Mouse (Mus musculus) limb, embryonic 13.5 days (tissue): ENCODE results near the gene Isg20l2. TPM values are rescaled to one million over a fixed set of nuclear protein-coding genes. Genes with fewer than 3 reads are reported as not detected.
A peak's percentile ranks its signal among the peaks of the same experiment; 100 is the strongest.

ENCODE experiments used
- ATAC-seq: fragments of 200-750 bp; cut with Nextera tagmentation; 2 replicates; pipeline ENCODE4 v1.8.0; 2017; ENCODE audit warnings: low read depth, moderate number of reproducible peaks, moderate TSS enrichment; ENCODE audit not compliant: low FRiP score
- H3K27ac ChIP-seq: fragments of 300-500 bp; sonication (generic); 2 replicates; pipeline ENCODE4 v1.5.1; 2015; ENCODE audit warnings: inconsistent platforms, mild to moderate bottlenecking, moderate library complexity
- H3K27me3 ChIP-seq: fragments of 300-500 bp; sonication (generic); 2 replicates; pipeline ENCODE4 v1.6.1; 2015; ENCODE audit warnings: mild to moderate bottlenecking, inconsistent platforms
- H3K36me3 ChIP-seq: fragments of 300-500 bp; sonication (generic); 2 replicates; pipeline ENCODE4 v1.6.1; 2015; ENCODE audit warnings: inconsistent platforms, mild to moderate bottlenecking, moderate library complexity
- H3K4me1 ChIP-seq: fragments of 300-500 bp; sonication (generic); 2 replicates; pipeline ENCODE4 v1.6.1; 2015; ENCODE audit warnings: inconsistent platforms
- H3K4me2 ChIP-seq: fragments of 300-500 bp; sonication (generic); replicated peaks from 2 replicates; pipeline ENCODE4 v1.6.1; 2015; ENCODE audit warnings: inconsistent platforms, mild to moderate bottlenecking, moderate library complexity
- H3K4me3 ChIP-seq: fragments of 300-500 bp; sonication (generic); 2 replicates; pipeline ENCODE4 v1.5.1; 2015; ENCODE audit warnings: moderate library complexity, mild to moderate bottlenecking, inconsistent platforms
- H3K9ac ChIP-seq: fragments of 300-500 bp; sonication (generic); 2 replicates; pipeline ENCODE4 v1.6.1; 2015; ENCODE audit warnings: mild to moderate bottlenecking, inconsistent platforms
- H3K9me3 ChIP-seq: fragments of 300-500 bp; sonication (generic); 2 replicates; pipeline ENCODE4 v1.6.1; 2016; ENCODE audit warnings: inconsistent platforms
- WGBS: fragments of 180-500 bp; shearing (Covaris S2); methylation state at CpG from one replicate; pipeline ENCODE4 v1.1.7; 2015; 5-methylcytosine and 5-hydroxymethylcytosine counted together
- polyA plus RNA-seq: library from polyadenylated mRNA; unstranded; fragments of >200 nt; fragmentation: Nextera tagmentation; extraction: Ambion mirVana; gene quantifications from 2 replicates; pipeline ENCODE4 v1.2.1, GENCODE M21; 2015

The Isg20l2 gene
- polyA plus RNA-seq, 1 experiment from 2014 or later = 65.5 TPM

GRCm38 (mm10) chr3:87916990-87917389 is 13.1 kb upstream of the Isg20l2 start:
- Histone ChIP-seq H3K36me3 (peaks cover 53% of the 10 kb centered on the region), H3K27me3 (no peaks in the 10 kb centered on the region), H3K27ac (no peak overlapping the region), H3K4me1 (peaks cover 9% of the 10 kb centered on the region; the same call in 1 of the 2 replicates), H3K9ac (no peak overlapping the region), H3K4me2 (no peak overlapping the region), H3K4me3 (no peak overlapping the region), H3K9me3 (no peaks in the 10 kb centered on the region)
- ATAC-seq = no peak
- WGBS = 89% methylated on average over 1 of the region's 1 CpGs

- 0 out of 2 replicates have a peak overlapping the region, but pooled peaks have one; percentile 24 for H3K27ac ChIP-seq
- peaks cover 61% of the 10 kb centered on the region for H3K36me3 ChIP-seq
- ATAC-seq = no peak
Observed at GRCm38 (mm10) chr3:87918551-87918950, 11.6 kb upstream of the Isg20l2 start.

GRCm38 (mm10) chr3:87919336-87920108 is 10.6 kb upstream of the Isg20l2 start, which contains the start of gene Mrpl24:
Gene Mrpl24 (plus strand): TSS chr3:87919506.
- Histone ChIP-seq H3K36me3 (peaks cover 61% of the 10 kb centered on the region), H3K9me3 (no peaks in the 10 kb centered on the region), H3K4me1 (peaks cover 9% of the 10 kb centered on the region; the same call in 1 of the 2 replicates), H3K27me3 (no peaks in the 10 kb centered on the region), H3K4me2 (peak within 1 kb of the TSS; percentile 85), H3K4me3 (peak within 1 kb of the TSS; percentile 71), H3K27ac (peak within 1 kb of the TSS; percentile 79), H3K9ac (peak within 1 kb of the TSS; percentile 83)
- whole genome bisulfite sequencing = under 1% methylated on average over 30 of the region's 30 CpGs
- ATAC-seq = peak; percentile 87

More at GRCm38 (mm10) chr3:87918551-87918950, 11.6 kb upstream of the Isg20l2 start:
- Histone ChIP-seq H3K27me3 (no peaks in the 10 kb centered on the region), H3K4me3 (peak overlapping the region; percentile 71; the same call in 1 of the 2 replicates), H3K4me1 (peaks cover 9% of the 10 kb centered on the region; the same call in 1 of the 2 replicates), H3K9me3 (no peaks in the 10 kb centered on the region), H3K9ac (no peak overlapping the region), H3K4me2 (peak overlapping the region; percentile 85)
- WGBS = 88% methylated on average over 1 of the region's 1 CpGs

GRCm38 (mm10) chr3:87920270-87920943 is 9.7 kb upstream of the Isg20l2 start:
- H3K27ac ChIP-seq = no peak overlapping the region
- H3K4me3 ChIP-seq = peak overlapping the region; percentile 71
- no peaks in the 10 kb centered on the region for H3K9me3 ChIP-seq
- ATAC-seq = no peak
- peaks cover 61% of the 10 kb centered on the region for H3K36me3 ChIP-seq
- peak overlapping the region; percentile 83 for H3K9ac ChIP-seq
- H3K4me1 ChIP-seq = peaks cover 9% of the 10 kb centered on the region; the same call in 1 of the 2 replicates
- WGBS = 66% methylated on average over 9 of the region's 9 CpGs
- H3K4me2 ChIP-seq = peak overlapping the region; percentile 85
- no peaks in the 10 kb centered on the region for H3K27me3 ChIP-seq

GRCm38 (mm10) chr3:87924996-87925395 is 5.1 kb upstream of the Isg20l2 start:
- Histone ChIP-seq H3K27me3 (no peaks in the 10 kb centered on the region), H3K4me3 (no peak overlapping the region), H3K4me2 (no peak overlapping the region), H3K9ac (no peak overlapping the region), H3K27ac (no peak overlapping the region), H3K36me3 (peaks cover 66% of the 10 kb centered on the region), H3K4me1 (peaks cover 17% of the 10 kb centered on the region), H3K9me3 (no peaks in the 10 kb centered on the region)
- whole genome bisulfite sequencing = 85% methylated on average over 7 of the region's 7 CpGs
- ATAC-seq = no peak

- Histone ChIP-seq H3K36me3 (peaks cover 68% of the 10 kb centered on the region), H3K4me2 (no peak overlapping the region), H3K9ac (no peak overlapping the region), H3K4me1 (peaks cover 27% of the 10 kb centered on the region), H3K4me3 (no peak overlapping the region), H3K27me3 (no peaks in the 10 kb centered on the region), H3K27ac (no peak overlapping the region), H3K9me3 (no peaks in the 10 kb centered on the region)
- 95% methylated on average over 5 of the region's 5 CpGs for WGBS
- ATAC-seq = no peak
Observed at GRCm38 (mm10) chr3:87927452-87927851, 2.7 kb upstream of the Isg20l2 start.

- peak overlapping the region; percentile 93 for H3K4me3 ChIP-seq
- peak overlapping the region; percentile 75 for H3K27ac ChIP-seq
- ATAC-seq = peak; percentile 16; the same call in 1 of the 2 replicates
- H3K36me3 ChIP-seq = peaks cover 64% of the 10 kb centered on the region
- no peaks in the 10 kb centered on the region for H3K9me3 ChIP-seq
- H3K9ac ChIP-seq = peak overlapping the region; percentile 89
- H3K4me1 ChIP-seq = peaks cover 39% of the 10 kb centered on the region
- WGBS = 6% methylated on average over 26 of the region's 26 CpGs
- H3K27me3 ChIP-seq = no peaks in the 10 kb centered on the region
- H3K4me2 ChIP-seq = peak overlapping the region; percentile 87
Observed at GRCm38 (mm10) chr3:87929341-87930077, 605 bp upstream of the Isg20l2 start.

- no peak for ATAC-seq
- H3K4me3 ChIP-seq = no peak overlapping the region
- H3K9ac ChIP-seq = 0 out of 2 replicates have a peak overlapping the region, but pooled peaks have one; percentile 0
- H3K4me2 ChIP-seq = no peak overlapping the region
- 71% methylated on average over 5 of the region's 5 CpGs for WGBS
- H3K27me3 ChIP-seq = no peaks in the 10 kb centered on the region
- H3K27ac ChIP-seq = no peak overlapping the region; the same call in 1 of the 2 replicates
- no peaks in the 10 kb centered on the region for H3K9me3 ChIP-seq
- H3K36me3 ChIP-seq = peaks cover 62% of the 10 kb centered on the region
- H3K4me1 ChIP-seq = peaks cover 42% of the 10 kb centered on the region
Observed at GRCm38 (mm10) chr3:87934026-87934425, 3.9 kb downstream of the Isg20l2 start.

- Histone ChIP-seq H3K27ac (no peak overlapping the region), H3K4me3 (no peak overlapping the region), H3K36me3 (peaks cover 67% of the 10 kb centered on the region), H3K4me2 (no peak overlapping the region), H3K27me3 (no peaks in the 10 kb centered on the region), H3K9ac (0 out of 2 replicates have a peak overlapping the region, but pooled peaks have one; percentile 0), H3K4me1 (peaks cover 37% of the 10 kb centered on the region), H3K9me3 (no peaks in the 10 kb centered on the region)
- WGBS = 73% methylated on average over 4 of the region's 4 CpGs
- no peak for ATAC-seq
Observed at GRCm38 (mm10) chr3:87934501-87934900, 4.4 kb downstream of the Isg20l2 start.

GRCm38 (mm10) chr3:87935201-87935600 is 5.1 kb downstream of the Isg20l2 start:
- 84% methylated on average over 4 of the region's 4 CpGs for WGBS
- Histone ChIP-seq H3K27me3 (no peaks in the 10 kb centered on the region), H3K9ac (no peak overlapping the region), H3K36me3 (peaks cover 74% of the 10 kb centered on the region), H3K4me2 (no peak overlapping the region), H3K27ac (no peak overlapping the region), H3K9me3 (no peaks in the 10 kb centered on the region), H3K4me1 (peaks cover 37% of the 10 kb centered on the region), H3K4me3 (no peak overlapping the region)
- ATAC-seq = no peak

- peak; percentile 75 for ATAC-seq
Observed at GRCm38 (mm10) chr3:87935776-87936175, 5.7 kb downstream of the Isg20l2 start.

More at GRCm38 (mm10) chr3:87935776-87936175, 5.7 kb downstream of the Isg20l2 start:
- Histone ChIP-seq H3K36me3 (peaks cover 78% of the 10 kb centered on the region), H3K27ac (no peak overlapping the region), H3K4me1 (peaks cover 37% of the 10 kb centered on the region), H3K4me2 (no peak overlapping the region), H3K27me3 (no peaks in the 10 kb centered on the region), H3K9ac (no peak overlapping the region), H3K9me3 (no peaks in the 10 kb centered on the region), H3K4me3 (no peak overlapping the region)
- 95% methylated on average over 2 of the region's 2 CpGs for WGBS
